Mouse (Mus musculus) limb, embryonic 10.5 days (tissue): ENCODE data around the gene Slco1c1. TPM values are rescaled to one million over a fixed set of nuclear protein-coding genes. Genes with fewer than 3 reads are reported as not detected.

Experiments
- DNase-seq: peaks from one replicate; pipeline ENCODE4 v3.0.0-alpha.2; 2017; ENCODE audit warnings: low spot score
- H3K27ac ChIP-seq: fragments of 300-500 bp; sonication (generic); 2 replicates; pipeline ENCODE4 v1.5.1; 2016; ENCODE audit warnings: mild to moderate bottlenecking
- H3K27me3 ChIP-seq: fragments of 300-500 bp; sonication (generic); 2 replicates; pipeline ENCODE4 v1.6.1; 2016; ENCODE audit warnings: low read depth, mild to moderate bottlenecking; ENCODE audit not compliant: poor library complexity, severe bottlenecking
- H3K36me3 ChIP-seq: fragments of 300-500 bp; sonication (generic); 2 replicates; pipeline ENCODE4 v1.6.1; 2016; ENCODE audit warnings: mild to moderate bottlenecking, moderate library complexity
- H3K4me1 ChIP-seq: fragments of 300-500 bp; sonication (generic); 2 replicates; pipeline ENCODE4 v1.6.1; 2016
- H3K4me3 ChIP-seq: fragments of 300-500 bp; sonication (generic); 2 replicates; pipeline ENCODE4 v1.5.1; 2016; ENCODE audit warnings: mild to moderate bottlenecking, moderate library complexity
- H3K9me3 ChIP-seq: fragments of 300-500 bp; sonication (generic); replicated peaks from 2 replicates; pipeline ENCODE4 v1.6.1; 2016; ENCODE audit warnings: mild to moderate bottlenecking
- WGBS: fragments of 180-500 bp; shearing (Covaris S2); methylation state at CpG from one replicate; pipeline ENCODE4 v1.1.7; 2016; 5-methylcytosine and 5-hydroxymethylcytosine counted together
- polyA plus RNA-seq: library from polyadenylated mRNA; unstranded; fragments of >200 nt; fragmentation: Nextera tagmentation; extraction: Ambion mirVana; gene quantifications from 2 replicates; pipeline ENCODE4 v1.2.1, GENCODE M21; 2016

Slco1c1 gene
- polyA plus RNA-seq, 1 experiment from 2014 or later, result not detected

DNA sequence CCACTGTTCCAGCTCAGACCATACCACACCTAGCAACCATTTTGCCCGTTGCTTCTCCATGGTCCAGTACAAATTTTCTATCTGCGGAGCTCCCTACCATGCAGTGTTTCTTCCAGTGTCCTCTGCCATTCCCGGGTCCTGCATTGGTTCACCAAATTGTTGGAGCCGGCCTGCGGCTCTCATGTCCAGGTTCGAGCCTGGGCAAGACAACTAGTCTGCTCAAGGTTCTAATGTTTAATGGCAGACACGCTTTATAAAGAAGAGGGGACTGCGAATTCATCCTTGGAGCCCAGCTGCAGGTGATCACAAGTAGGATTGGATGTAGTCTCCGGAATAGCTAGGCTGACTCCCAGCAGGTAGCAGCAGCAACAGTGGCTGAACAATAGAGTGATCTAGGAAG lies 76.8 kb downstream of the Slco1c1 start:
- Histone ChIP-seq H3K4me1 (no peaks in the 10 kb centered on the region), H3K9me3 (no peaks in the 10 kb centered on the region; the same call in 1 of the 2 replicates), H3K27me3 (no peaks in the 10 kb centered on the region), H3K36me3 (no peaks in the 10 kb centered on the region), H3K27ac (no peak overlapping the region), H3K4me3 (no peak overlapping the region)
- DNase-seq, result no peak
- WGBS, result 77% methylated on average over 9 of the region's 9 CpGs

DNA sequence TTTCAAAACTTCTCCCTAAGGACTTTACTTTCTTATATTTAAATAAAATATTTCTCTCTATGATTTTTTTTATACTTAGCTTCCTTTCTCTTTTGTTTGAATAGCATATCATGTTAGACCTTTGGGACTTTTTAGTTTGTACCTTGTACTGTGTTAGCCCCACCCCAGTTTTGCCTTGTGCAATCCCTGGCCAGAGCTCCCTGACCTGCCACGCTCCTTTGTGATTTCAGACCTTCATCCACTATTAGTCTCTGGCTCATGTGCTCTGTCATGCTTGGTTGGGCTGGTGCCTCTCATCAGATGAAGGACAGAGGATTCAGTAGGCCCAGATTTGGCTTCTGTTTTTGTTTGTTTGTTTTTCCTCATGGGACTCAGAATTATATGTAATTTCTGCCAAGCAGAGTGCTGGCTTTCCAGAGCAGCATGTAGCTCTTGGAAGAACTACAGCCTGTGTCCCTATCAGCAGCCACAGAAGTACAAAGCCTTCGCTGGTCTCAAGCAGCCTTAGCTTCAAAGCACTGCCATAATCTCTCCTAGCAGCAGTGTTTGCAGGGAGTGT lies 86.6 kb downstream of the Slco1c1 start:
- H3K27ac ChIP-seq, result no peak overlapping the region
- H3K36me3 ChIP-seq, result no peaks in the 10 kb centered on the region
- H3K4me3 ChIP-seq, result no peak overlapping the region
- WGBS, result 77% methylated on average over 2 of the region's 2 CpGs
- no peak for DNase-seq
- no peaks in the 10 kb centered on the region for H3K9me3 ChIP-seq
- H3K4me1 ChIP-seq, result no peaks in the 10 kb centered on the region
- no peaks in the 10 kb centered on the region for H3K27me3 ChIP-seq

DNA sequence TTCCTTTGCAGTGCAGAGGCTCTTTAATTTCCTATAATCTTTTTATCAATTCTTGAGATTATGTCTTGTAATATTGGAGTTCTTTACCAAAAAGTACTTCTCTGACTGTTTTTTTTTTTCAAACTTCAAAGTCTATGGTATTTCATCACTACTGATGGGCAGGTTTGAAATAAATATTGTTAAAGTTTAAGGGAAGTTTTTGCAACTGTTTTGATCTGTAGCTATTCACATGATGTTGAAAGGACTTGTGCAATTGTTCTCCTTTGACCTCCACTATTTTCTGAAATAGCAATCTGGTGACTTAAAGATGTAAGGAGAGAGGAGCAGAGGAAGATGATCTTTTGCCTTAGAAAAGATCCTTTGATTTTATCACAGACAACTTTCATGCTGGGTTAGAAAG lies 89.8 kb downstream of the Slco1c1 start:
- H3K4me1 ChIP-seq, result no peaks in the 10 kb centered on the region
- no peaks in the 10 kb centered on the region for H3K36me3 ChIP-seq
- no peaks in the 10 kb centered on the region for H3K27me3 ChIP-seq
- H3K9me3 ChIP-seq, result no peaks in the 10 kb centered on the region
- H3K27ac ChIP-seq, result no peak overlapping the region
- no peak overlapping the region for H3K4me3 ChIP-seq
- no peak for DNase-seq

DNA sequence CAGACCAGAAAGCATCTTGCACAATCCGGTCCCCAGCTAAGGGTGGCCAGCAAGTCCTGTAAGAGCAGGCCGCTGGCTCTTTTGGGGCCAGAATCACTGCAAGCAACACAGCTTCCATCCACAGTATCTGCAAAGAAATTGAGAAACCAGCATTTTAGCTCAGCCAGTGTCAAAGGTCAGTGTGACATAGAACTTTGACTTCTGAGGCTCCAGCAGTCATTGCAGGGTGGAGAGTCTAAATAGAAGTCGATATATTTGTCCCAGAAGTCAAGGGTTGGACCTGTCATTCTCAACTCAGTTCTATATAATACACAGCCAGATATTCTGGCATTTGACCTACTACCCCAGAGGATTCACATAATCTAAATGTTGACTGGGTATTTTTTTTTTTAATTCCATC lies 91.2 kb downstream of the Slco1c1 start:
- Histone ChIP-seq H3K4me3 (no peak overlapping the region), H3K27ac (no peak overlapping the region), H3K4me1 (no peaks in the 10 kb centered on the region), H3K27me3 (no peaks in the 10 kb centered on the region), H3K9me3 (no peaks in the 10 kb centered on the region), H3K36me3 (no peaks in the 10 kb centered on the region)
- WGBS, result 93% methylated on average over 3 of the region's 3 CpGs
- DNase-seq, result no peak

Other genes starting within 250 kb of the Slco1c1 start
- 0.08 TPM in 1 of 2 replicates, not detected in the other for gene Slco1b2, start 105.2 kb downstream of the Slco1c1 start, polyA plus RNA-seq
- 0.09 TPM in 1 of 2 replicates, not detected in the other for gene Gm5724, start 249.4 kb downstream of the Slco1c1 start, polyA plus RNA-seq